Mouse (Mus musculus): ENCODE results near the gene Nkx1-2. TPM values are rescaled to one million over a fixed set of nuclear protein-coding genes. Genes with fewer than 3 reads are reported as not detected.
A peak's percentile ranks its signal among the peaks of the same experiment; 100 is the strongest.

Nkx1-2 gene
- total and polyA plus RNA-seq, 3 experiments, result 0.04 TPM; not detected in 2

DNA sequence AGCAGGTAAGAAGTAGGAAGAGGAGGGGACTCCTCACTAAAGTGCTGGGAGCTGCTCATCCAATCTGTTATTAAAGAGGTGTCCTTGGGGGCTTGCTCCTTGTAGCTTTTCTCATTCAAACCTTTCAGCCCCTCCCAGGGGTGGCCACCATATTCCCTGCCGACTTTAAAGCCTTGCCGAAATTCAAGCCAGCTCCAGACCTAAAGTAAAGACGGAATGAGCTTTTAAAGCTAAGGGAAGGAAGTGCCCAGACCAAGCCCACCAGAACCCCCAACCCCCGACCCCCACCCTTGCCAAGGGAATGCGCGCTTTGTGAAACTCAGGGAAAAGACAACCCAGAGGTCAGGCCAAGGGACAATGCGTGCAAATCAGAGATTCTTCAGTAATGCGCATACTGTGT is 1.5 kb upstream of the Nkx1-2 start:
- Histone ChIP-seq H3K27ac (ENCODE audit: insufficient read depth, low read depth) (no peak overlapping the region), H3K79me2 (replicated peaks; ENCODE audit: control insufficient read depth, extremely low read depth, insufficient read depth, poor library complexity, severe bottlenecking) (no peaks in the 10 kb centered on the region), H3K36me3 (replicated peaks in 1 of 2; ENCODE audit: control insufficient read depth in 1 of 2, insufficient read depth in 1 of 2, low read length in 1 of 2) (no peaks in the 10 kb centered on the region), H3K4me1 (ENCODE audit: control insufficient read depth in 1 of 2, insufficient read depth in 2 of 2) (peaks cover 0 to 13% of the 10 kb centered on the region in 2 experiments; a peak in 2 of 4 replicates), H3K4me2 (ENCODE audit: insufficient read depth, low read depth, poor library complexity, severe bottlenecking) (no peak overlapping the region), H3K4me3 (replicated peaks in 1 of 3; ENCODE audit: low read depth in 2 of 3, low read length in 2 of 3, poor library complexity in 1 of 3) (no peak overlapping the region), H3K9me3 (replicated peaks; ENCODE audit: low read length) (peaks cover 6% of the 10 kb centered on the region), H3K27me3 (replicated peaks) (peaks cover 90% of the 10 kb centered on the region), H3K9ac (ENCODE audit: insufficient read depth, low read depth) (no peak overlapping the region)
- dilution Hi-C loops (cut with MboI; ENCODE audit: extremely low pct_ligation_motif_present, extremely low pct_unique_long_range_greater_than_20kb, low sequenced_read_pairs) (no loop called here), in situ Hi-C loops (cut with MboI; ENCODE audit: low pct_ligation_motif_present, low pct_unique_long_range_greater_than_20kb, low sequenced_read_pairs) (no loop called here)
- TF ChIP-seq SMC3 (IDR thresholded peaks at IDR 0.05; ENCODE audit: low read depth, low read length), result no peak
- TF ChIP-seq MYC (IDR thresholded peaks at IDR 0.05; ENCODE audit: low read depth, low read length), result no peak
- no peak for TF ChIP-seq TCF12 (IDR thresholded peaks at IDR 0.05; ENCODE audit: low read depth, low read length)
- no peak for TF ChIP-seq ZMIZ1 (IDR thresholded peaks at IDR 0.05; ENCODE audit: low read depth, low read length)
- TF ChIP-seq CHD2 (IDR thresholded peaks at IDR 0.05; ENCODE audit: low read length), result no peak
- no peak for TF ChIP-seq JUND (conservative IDR thresholded peaks at IDR 0.05; ENCODE audit: low read depth, low read length)
- TF ChIP-seq ZKSCAN1 (IDR thresholded peaks at IDR 0.05; ENCODE audit: borderline replicate concordance, low read depth, low read length), result no peak
- no peak for TF ChIP-seq E2F4 (IDR thresholded peaks at IDR 0.05; ENCODE audit: insufficient replicate concordance, low read depth, low read length)
- no peak for TF ChIP-seq JUN (IDR thresholded peaks at IDR 0.05; ENCODE audit: insufficient read depth, low read depth, low read length)
- no peak for TF ChIP-seq USF1 (IDR thresholded peaks at IDR 0.05; ENCODE audit: low read depth, low read length)
- no peak for TF ChIP-seq ZC3H11A (IDR thresholded peaks at IDR 0.05; ENCODE audit: low read depth, low read length)
- no peak for TF ChIP-seq GABPA (IDR thresholded peaks at IDR 0.05; ENCODE audit: insufficient replicate concordance, low read depth, low read length)
- TF ChIP-seq MAFK (IDR thresholded peaks at IDR 0.05; ENCODE audit: insufficient replicate concordance, low read length), result no peak
- TF ChIP-seq NRF1 (IDR thresholded peaks at IDR 0.05; ENCODE audit: low read depth, low read length), result no peak
- TF ChIP-seq SIN3A (IDR thresholded peaks at IDR 0.05; ENCODE audit: low read length), result no peak
- TF ChIP-seq HCFC1 (IDR thresholded peaks at IDR 0.05; ENCODE audit: low read depth, low read length), result no peak
- no peak for TF ChIP-seq POLR2AphosphoS2 (IDR thresholded peaks at IDR 0.05; ENCODE audit: low read depth, low read length)
- no peak for TF ChIP-seq POLR2A (IDR thresholded peaks at IDR 0.05; ENCODE audit: low read depth, low read length)
- no peak for DNase-seq (ENCODE audit: extremely low read depth)

DNA sequence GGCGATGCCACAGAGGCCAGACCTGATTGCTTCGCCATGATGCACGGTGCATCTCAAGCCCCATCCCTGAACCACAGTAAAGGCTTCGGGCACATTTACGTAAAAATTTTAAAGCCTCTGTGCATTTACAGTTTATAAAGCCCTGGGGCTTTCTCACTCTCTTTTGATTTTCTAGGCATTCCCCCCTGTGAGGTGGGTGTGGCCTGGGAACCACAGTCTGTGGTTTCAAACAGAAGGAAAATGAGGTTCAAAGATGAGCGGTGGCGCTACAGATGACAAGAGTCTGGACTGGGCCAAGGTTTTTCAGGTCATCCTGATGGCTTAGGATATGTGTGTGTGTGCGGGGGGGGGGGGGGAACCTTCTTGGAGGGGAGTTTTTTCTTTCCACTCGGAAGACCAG is 589 bp upstream of the Nkx1-2 start:
- dilution Hi-C loops (cut with MboI; ENCODE audit: extremely low pct_ligation_motif_present, extremely low pct_unique_long_range_greater_than_20kb, low sequenced_read_pairs) (no loop called here), in situ Hi-C loops (cut with MboI; ENCODE audit: low pct_ligation_motif_present, low pct_unique_long_range_greater_than_20kb, low sequenced_read_pairs) (no loop called here)
- H3K9ac ChIP-seq (ENCODE audit: insufficient read depth, low read depth), result no peak overlapping the region
- H3K4me3 ChIP-seq (replicated peaks in 1 of 3; ENCODE audit: low read depth in 2 of 3, low read length in 2 of 3, poor library complexity in 1 of 3), result peak overlapping the region in 2 of 3 experiments; percentile 39 to 47
- peaks cover 0 to 13% of the 10 kb centered on the region in 2 experiments; a peak in 2 of 4 replicates for H3K4me1 ChIP-seq (ENCODE audit: control insufficient read depth in 1 of 2, insufficient read depth in 2 of 2)
- TF ChIP-seq PAX5 (IDR thresholded peaks at IDR 0.05; ENCODE audit: low read length) (no peak), ETS1 (conservative IDR thresholded peaks at IDR 0.05; ENCODE audit: low read depth, low read length) (no peak), ZKSCAN1 (IDR thresholded peaks at IDR 0.05; ENCODE audit: borderline replicate concordance, low read depth, low read length) (no peak), POLR2AphosphoS2 (IDR thresholded peaks at IDR 0.05; ENCODE audit: low read depth, low read length) (no peak), ZMIZ1 (IDR thresholded peaks at IDR 0.05; ENCODE audit: low read depth, low read length) (no peak), MAZ (IDR thresholded peaks at IDR 0.05; ENCODE audit: low read depth, low read length) (no peak), NRF1 (IDR thresholded peaks at IDR 0.05; ENCODE audit: low read depth, low read length) (no peak), HCFC1 (IDR thresholded peaks at IDR 0.05; ENCODE audit: low read depth, low read length) (no peak), JUND (conservative IDR thresholded peaks at IDR 0.05; ENCODE audit: low read depth, low read length) (no peak), CHD2 (IDR thresholded peaks at IDR 0.05; ENCODE audit: low read length) (no peak), EP300 (IDR thresholded peaks at IDR 0.05; ENCODE audit: low read length) (no peak), USF2 (conservative IDR thresholded peaks at IDR 0.05; ENCODE audit: low read depth, low read length) (no peak), MAFK (IDR thresholded peaks at IDR 0.05; ENCODE audit: insufficient replicate concordance, low read length) (no peak), MEF2A (IDR thresholded peaks at IDR 0.05; ENCODE audit: borderline replicate concordance, low read depth, low read length) (no peak), TBP (conservative IDR thresholded peaks at IDR 0.05; ENCODE audit: low read depth, low read length) (no peak), RAD21 (IDR thresholded peaks at IDR 0.05; ENCODE audit: low read depth, low read length) (no peak), MXI1 (IDR thresholded peaks at IDR 0.05; ENCODE audit: low read depth, low read length) (no peak), NELFE (IDR thresholded peaks at IDR 0.05; ENCODE audit: low read depth, low read length) (no peak), ELF1 (IDR thresholded peaks at IDR 0.05; ENCODE audit: low read depth, low read length) (no peak), E2F4 (IDR thresholded peaks at IDR 0.05; ENCODE audit: insufficient replicate concordance, low read depth, low read length) (no peak)
- H3K9me3 ChIP-seq (replicated peaks; ENCODE audit: low read length), result peaks cover 6% of the 10 kb centered on the region
- H3K27me3 ChIP-seq (replicated peaks), result peaks cover 84% of the 10 kb centered on the region
- no peak overlapping the region for H3K27ac ChIP-seq (ENCODE audit: insufficient read depth, low read depth)
- no peaks in the 10 kb centered on the region for H3K36me3 ChIP-seq (replicated peaks in 1 of 2; ENCODE audit: control insufficient read depth in 1 of 2, insufficient read depth in 1 of 2, low read length in 1 of 2)
- H3K4me2 ChIP-seq (ENCODE audit: insufficient read depth, low read depth, poor library complexity, severe bottlenecking), result peak overlapping the region; percentile 98
- no peak for DNase-seq (ENCODE audit: extremely low read depth)
- no peaks in the 10 kb centered on the region for H3K79me2 ChIP-seq (replicated peaks; ENCODE audit: control insufficient read depth, extremely low read depth, insufficient read depth, poor library complexity, severe bottlenecking)
